Mouse (Mus musculus) liver, embryonic 14.5 days (tissue): ENCODE data around the gene Dhx34. TPM values are rescaled to one million over a fixed set of nuclear protein-coding genes. Genes with fewer than 3 reads are reported as not detected.

Experiments
- ATAC-seq: fragments of 200-750 bp; cut with Nextera tagmentation; 2 replicates; pipeline ENCODE4 v1.8.0; 2017; ENCODE audit warnings: moderate number of reproducible peaks, mild to moderate bottlenecking, moderate library complexity; ENCODE audit not compliant: insufficient read depth
- DNase-seq, 3 experiments: peaks; one replicate each; pipeline ENCODE4 v3.0.0-alpha.2; 2012 to 2013; ENCODE audit warnings: low read depth in 3 of 3, low spot score in 3 of 3
- H3K27ac ChIP-seq: fragments of 300-500 bp; sonication (generic); 2 replicates; pipeline ENCODE4 v1.5.1; 2014; ENCODE audit warnings: moderate library complexity, mild to moderate bottlenecking, control low read depth, inconsistent platforms
- H3K27me3 ChIP-seq: fragments of 300-500 bp; sonication (generic); 2 replicates; pipeline ENCODE4 v1.6.1; 2014; ENCODE audit warnings: mild to moderate bottlenecking, low read length, moderate library complexity; ENCODE audit not compliant: control insufficient read depth, insufficient read depth
- H3K36me3 ChIP-seq: fragments of 300-500 bp; sonication (generic); replicated peaks from 2 replicates; pipeline ENCODE4 v1.6.1; 2014; ENCODE audit warnings: low read depth; ENCODE audit not compliant: control insufficient read depth, insufficient read depth
- H3K4me1 ChIP-seq, 2 experiments: fragments of 200-500 bp in 1 of 2; fragments of 300-500 bp in 1 of 2; sonication (generic) in 1 of 2; replicated peaks; 2 replicates each; pipeline ENCODE4 v1.6.1; 2012 to 2014; ENCODE audit warnings: antibody characterized with exemption in 1 of 2, inconsistent platforms in 1 of 2, low read length in 1 of 2; ENCODE audit not compliant: control insufficient read depth in 2 of 2, insufficient read depth in 2 of 2
- H3K4me2 ChIP-seq: fragments of 300-500 bp; sonication (generic); 2 replicates; pipeline ENCODE4 v1.6.1; 2014; ENCODE audit warnings: low read depth, mild to moderate bottlenecking, control low read depth, moderate library complexity
- H3K4me3 ChIP-seq, 2 experiments: fragments of 200-500 bp in 1 of 2; fragments of 300-500 bp in 1 of 2; sonication (generic) in 1 of 2; 2 replicates each; pipeline ENCODE4 v1.5.1; 2012 to 2014; ENCODE audit warnings: low read depth in 2 of 2, low read length in 2 of 2, mild to moderate bottlenecking in 2 of 2, control low read depth in 1 of 2, inconsistent platforms in 1 of 2, moderate library complexity in 1 of 2; ENCODE audit not compliant: insufficient read depth in 1 of 2
- H3K9ac ChIP-seq: fragments of 300-500 bp; sonication (generic); replicated peaks from 2 replicates; pipeline ENCODE4 v1.6.1; 2014; ENCODE audit warnings: mild to moderate bottlenecking, control low read depth, moderate library complexity
- H3K9me3 ChIP-seq: fragments of 300-500 bp; sonication (generic); 2 replicates; pipeline ENCODE4 v1.6.1; 2016; ENCODE audit warnings: low read length, mixed read lengths; ENCODE audit not compliant: control insufficient read depth
- CTCF ChIP-seq: IDR thresholded peaks from 2 replicates; pipeline ENCODE4 v1.5.1; 2016; ENCODE audit warnings: antibody characterized with exemption, low read depth, control low read depth
- EP300 ChIP-seq: IDR thresholded peaks from 2 replicates; pipeline ENCODE4 v1.6.1; 2016; ENCODE audit warnings: antibody characterized with exemption, low read depth
- WGBS: fragments of 180-500 bp; shearing (Covaris S2); extraction: QIAGEN DNeasy Blood & Tissue Kit; methylation state at CpG from one replicate; pipeline ENCODE4 v1.1.7; 2014; ENCODE audit not compliant: insufficient replicate concordance; 5-methylcytosine and 5-hydroxymethylcytosine counted together
- polyA plus RNA-seq, 2 experiments: library from polyadenylated mRNA; depleted of rRNA in 1 of 2; stranded (reverse) in 1 of 2; unstranded in 1 of 2; fragments of >200 nt; fragmentation: Nextera tagmentation in 1 of 2; extraction: Ambion mirVana in 1 of 2; gene quantifications; 2 replicates each; pipeline versions ENCODE4 v1.2.1 to v1.2.3; 2012 to 2014

The Dhx34 gene
- polyA plus RNA-seq, 2 experiments: 3.6 to 5.0 TPM

DNA sequence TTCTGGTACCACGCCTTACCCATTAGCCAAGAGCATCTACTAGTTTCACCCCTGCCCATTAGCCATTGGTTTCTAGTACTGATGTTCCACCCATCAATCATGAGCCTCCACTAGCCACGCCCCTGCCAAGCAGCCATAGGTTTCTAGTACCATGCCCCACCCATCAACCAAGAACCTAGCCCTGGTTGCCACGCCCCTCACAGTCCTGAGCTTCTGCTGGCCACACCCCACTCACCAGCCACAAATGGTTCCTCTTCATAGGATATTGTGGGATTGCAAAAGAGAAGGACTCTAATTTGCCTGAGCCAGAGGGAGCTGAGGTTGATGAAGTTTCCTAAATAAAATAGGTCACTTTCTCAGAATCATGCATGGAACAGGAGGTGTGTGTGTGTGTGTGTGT, 61.1 kb downstream of the Dhx34 start:
- ATAC-seq (no peak), DNase-seq (peak; percentile 10 to 41 (median 12))
- Histone ChIP-seq H3K27ac (no peak overlapping the region), H3K27me3 (peaks cover 17% of the 10 kb centered on the region), H3K9ac (no peak overlapping the region), H3K36me3 (no peaks in the 10 kb centered on the region), H3K4me1 (no peaks in the 10 kb centered on the region), H3K9me3 (no peaks in the 10 kb centered on the region), H3K4me2 (no peak overlapping the region), H3K4me3 (no peak overlapping the region)
- TF ChIP-seq EP300 (no peak), CTCF (no peak)
- 34% methylated on average over 3 of the region's 3 CpGs for WGBS

DNA sequence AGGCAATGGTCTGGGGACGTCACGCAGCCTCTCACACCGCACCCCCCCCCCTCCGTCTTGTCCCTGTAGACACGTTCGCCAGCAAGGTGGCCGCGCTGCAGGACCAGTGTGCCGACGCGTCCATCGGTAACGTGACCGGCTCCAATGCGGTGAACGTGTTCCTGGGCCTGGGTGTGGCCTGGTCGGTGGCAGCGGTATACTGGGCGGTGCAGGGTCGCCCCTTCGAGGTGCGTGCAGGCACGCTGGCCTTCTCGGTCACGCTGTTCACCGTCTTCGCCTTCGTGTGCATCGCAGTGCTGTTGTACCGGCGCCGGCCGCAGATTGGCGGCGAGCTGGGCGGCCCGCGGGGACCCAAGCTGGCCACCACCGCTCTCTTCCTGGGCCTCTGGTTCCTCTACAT, 63.1 kb downstream of the Dhx34 start:
- Histone ChIP-seq H3K4me3 (no peak overlapping the region), H3K27ac (no peak overlapping the region), H3K27me3 (peaks cover 17% of the 10 kb centered on the region), H3K9me3 (no peaks in the 10 kb centered on the region), H3K4me1 (no peaks in the 10 kb centered on the region), H3K36me3 (no peaks in the 10 kb centered on the region), H3K9ac (no peak overlapping the region), H3K4me2 (no peak overlapping the region)
- no peak for ATAC-seq
- DNase-seq: no peak
- WGBS: 14% methylated on average over 39 of the region's 39 CpGs
- TF ChIP-seq CTCF (no peak), EP300 (no peak)

- no peak for TF ChIP-seq EP300
- no peak for TF ChIP-seq CTCF
- no peaks in the 10 kb centered on the region for H3K36me3 ChIP-seq
- H3K9me3 ChIP-seq: no peaks in the 10 kb centered on the region
- no peak overlapping the region for H3K4me2 ChIP-seq
- ATAC-seq (no peak), DNase-seq (no peak)
- WGBS: 29% methylated on average over 8 of the region's 8 CpGs
- no peaks in the 10 kb centered on the region for H3K4me1 ChIP-seq
- H3K4me3 ChIP-seq: no peak overlapping the region
- H3K27me3 ChIP-seq: peaks cover 17% of the 10 kb centered on the region
- H3K9ac ChIP-seq: no peak overlapping the region
- no peak overlapping the region for H3K27ac ChIP-seq
Measured at GRCm38 (mm10) chr7:16156105-16156714, 65.6 kb downstream of the Dhx34 start.

DNA sequence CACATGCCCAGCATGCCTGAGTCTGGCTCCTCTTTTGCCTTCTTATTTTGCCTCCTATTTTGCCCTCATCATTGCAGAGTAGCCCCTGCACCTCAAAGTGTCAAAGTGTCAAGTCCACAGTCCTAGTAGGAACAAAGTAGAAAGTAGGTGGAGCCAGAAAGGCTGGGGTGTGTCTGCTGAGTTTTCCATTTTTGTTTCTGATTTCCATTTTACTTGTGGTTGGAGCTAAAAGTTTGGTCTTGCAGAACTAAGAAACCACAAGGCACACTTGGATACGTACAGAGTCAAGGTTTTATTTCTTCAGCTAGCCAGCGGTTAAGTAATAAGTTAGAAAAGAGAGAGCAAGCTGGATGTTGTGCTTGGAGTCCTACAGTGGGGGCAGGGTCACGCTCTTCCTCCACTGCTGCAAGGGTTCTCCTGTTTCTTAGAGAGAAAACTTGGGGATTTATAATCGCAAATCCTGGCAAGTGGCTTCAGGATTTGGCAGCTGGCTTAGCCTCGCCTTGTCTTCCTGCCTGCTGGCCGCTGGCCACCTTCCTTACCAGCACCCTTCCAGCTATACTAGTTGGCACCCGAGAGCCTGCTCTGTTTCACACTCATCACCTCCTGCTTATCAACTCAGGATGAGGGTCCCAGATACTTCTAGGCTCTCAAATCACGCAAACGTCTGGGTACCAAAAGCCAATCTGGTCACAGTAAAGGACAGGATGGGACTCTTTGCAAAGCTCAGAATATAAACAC, 66.5 kb downstream of the Dhx34 start:
- TF ChIP-seq CTCF (no peak), EP300 (no peak)
- Histone ChIP-seq H3K36me3 (no peaks in the 10 kb centered on the region), H3K4me3 (no peak overlapping the region), H3K9ac (no peak overlapping the region), H3K27ac (no peak overlapping the region), H3K9me3 (no peaks in the 10 kb centered on the region), H3K4me1 (no peaks in the 10 kb centered on the region), H3K27me3 (peaks cover 17% of the 10 kb centered on the region), H3K4me2 (no peak overlapping the region)
- no peak for ATAC-seq
- no peak for DNase-seq
- WGBS: 46% methylated on average over 9 of the region's 9 CpGs

DNA sequence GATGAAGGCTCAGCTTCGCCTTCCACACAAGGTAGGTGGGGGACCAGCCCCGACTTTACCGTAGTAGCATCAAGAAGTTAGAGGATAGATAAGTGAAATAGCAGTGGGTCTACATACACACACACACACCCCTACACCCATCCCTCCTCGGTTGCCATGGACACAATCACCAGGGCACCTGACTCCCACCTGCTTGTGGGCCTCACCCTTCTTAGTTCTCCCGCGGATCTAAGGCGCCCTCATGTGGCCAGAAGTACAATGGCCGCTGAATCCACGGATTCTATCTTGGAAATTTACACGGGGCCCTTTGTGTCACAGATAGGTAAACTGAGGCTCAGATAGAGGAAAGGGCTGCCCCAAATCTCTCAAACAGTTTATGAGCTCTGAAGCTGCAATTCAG, 68.3 kb downstream of the Dhx34 start:
- DNase-seq (peak in 2 of 3 experiments; percentile 20 to 33), ATAC-seq (0 out of 2 replicates have a peak, but pooled peaks have one; percentile 41)
- H3K9me3 ChIP-seq: no peaks in the 10 kb centered on the region
- no peak overlapping the region for H3K4me3 ChIP-seq
- H3K9ac ChIP-seq: no peak overlapping the region
- WGBS: 14% methylated on average over 10 of the region's 10 CpGs
- H3K27me3 ChIP-seq: peaks cover 6% of the 10 kb centered on the region
- no peak overlapping the region for H3K27ac ChIP-seq
- peak; percentile 87 for TF ChIP-seq CTCF
- no peak for TF ChIP-seq EP300
- no peak overlapping the region for H3K4me2 ChIP-seq
- H3K4me1 ChIP-seq: no peaks in the 10 kb centered on the region
- H3K36me3 ChIP-seq: no peaks in the 10 kb centered on the region
